Mouse (Mus musculus) skeletal muscle tissue, postnatal 0 days (tissue): Measurements from ENCODE around the gene Efcab6. TPM values are rescaled to one million over a fixed set of nuclear protein-coding genes. Genes with fewer than 3 reads are reported as not detected.

ENCODE experiments used
- polyA plus RNA-seq: library from polyadenylated mRNA; unstranded; fragments of >200 nt; fragmentation: Nextera tagmentation; extraction: Ambion mirVana; gene quantifications from 2 replicates; pipeline ENCODE4 v1.2.1, GENCODE M21; 2015

The Efcab6 gene
- 7.6 and 8.8 TPM in 2 replicates for polyA plus RNA-seq

DNA sequence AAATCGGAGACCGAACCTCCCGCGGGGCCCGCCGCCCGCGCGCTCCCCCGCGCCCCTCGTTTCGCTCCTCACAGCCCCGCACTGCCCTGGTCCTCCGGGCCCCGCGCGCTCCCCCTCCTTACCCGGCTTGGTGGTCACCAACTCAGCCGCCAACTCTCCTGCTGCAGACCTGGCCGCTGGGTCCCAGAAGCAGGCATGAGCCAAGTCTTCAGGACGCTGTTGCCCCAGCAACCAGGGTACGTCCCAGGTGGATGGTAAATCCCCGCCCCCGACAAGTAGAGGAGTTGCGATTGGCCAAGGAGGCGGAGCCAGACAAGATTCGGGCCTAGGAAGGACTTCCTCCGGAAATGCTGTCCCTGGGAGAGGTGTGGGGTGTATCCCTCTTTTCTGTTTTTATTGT, at the start of gene Efcab6:
Gene Efcab6, minus strand, starts transcription at position 240 of the 400 bp plus-strand sequence.

GRCm38 (mm10) chr15:84105105-84105923, 40.1 kb upstream of the Efcab6 start, which contains the start of gene Sult4a1:
Gene Sult4a1 (minus strand): TSS chr15:84105754.

Other genes starting within 250 kb of the Efcab6 start
- gene Sult4a1, start 40.4 kb upstream of the Efcab6 start, polyA plus RNA-seq: not detected in 2 replicates
- not detected in 2 replicates for gene Pnpla5, start 57.8 kb upstream of the Efcab6 start, polyA plus RNA-seq
- gene Pnpla3, start 102.5 kb upstream of the Efcab6 start, polyA plus RNA-seq: 1.8 and 5.7 TPM in 2 replicates
- 153 and 160 TPM in 2 replicates for gene Samm50, start 126.9 kb upstream of the Efcab6 start, polyA plus RNA-seq
- 14.5 and 16.2 TPM in 2 replicates for gene Parvb, start 166.7 kb upstream of the Efcab6 start, polyA plus RNA-seq